19 mouse cellular contexts compared by ENCODE assay signal in the genomic region with DNA sequence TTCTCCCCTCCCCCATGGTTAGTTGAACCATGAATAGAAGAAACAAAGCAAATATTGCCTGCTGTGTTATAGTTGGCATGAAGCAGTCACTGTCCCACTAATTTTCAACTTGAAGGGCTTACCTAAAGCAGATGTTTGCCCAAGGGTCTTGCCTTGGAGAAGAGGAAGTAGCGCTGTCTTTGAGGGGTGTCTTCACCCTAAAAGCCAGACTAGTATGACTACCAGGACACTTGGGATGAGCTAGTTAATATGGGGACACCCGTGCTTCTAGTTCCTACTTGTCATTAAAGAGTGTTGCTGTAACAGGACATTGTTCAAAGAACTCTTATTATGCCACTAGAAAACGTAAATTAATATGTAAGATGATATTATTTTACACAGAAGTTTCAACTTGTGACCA. TPM values are rescaled to one million over a fixed set of nuclear protein-coding genes. Genes with fewer than 3 reads are reported as not detected.
DNase-seq lines count a peak whose midpoint lies in the region; ATAC-seq lines count a peak whose summit lies in the region.
"Had no signal": no experiment of that assay in that cellular context is flagged by ENCODE, and none has a peak within 500 bp of the region (broad histone marks: within the 10 kb centered on the region; RNA-seq: fewer than 3 reads in every experiment).

No protein-coding gene starts in this region.

- intact Hi-C loops in heart, postnatal 14 days (cut with DNase I), result loop anchor here (5.0 to 10.0 kb wide), 2 partner anchors 65 to 208 kb away; partner anchors contain the start of gene Ints6

- no peak overlapping the region for H3K27ac ChIP-seq in liver, embryonic 13.5 days
- H3K27ac ChIP-seq in liver, embryonic 11.5 days (ENCODE audit: low read depth, low read length), result no peak overlapping the region
- H3K27ac ChIP-seq in forebrain, embryonic 16.5 days (ENCODE audit: low read length), result no peak overlapping the region
- H3K27ac ChIP-seq in midbrain, embryonic 15.5 days, result no peak overlapping the region
- H3K27ac ChIP-seq: heart, embryonic 10.5 days had no signal

- ATAC-seq in liver, embryonic 13.5 days (ENCODE audit: low read depth), result no peak
- no peak for ATAC-seq in liver, embryonic 11.5 days (replicated peaks; ENCODE audit: low FRiP score)
- ATAC-seq in forebrain, embryonic 16.5 days, result no peak
- ATAC-seq in midbrain, embryonic 15.5 days (replicated peaks), result no peak

- 60% methylated on average over 3 of the region's 3 CpGs for WGBS in liver, embryonic 13.5 days (ENCODE audit: insufficient replicate concordance)
- 79% methylated on average over 3 of the region's 3 CpGs for WGBS in liver, embryonic 11.5 days
- 82% methylated on average over 3 of the region's 3 CpGs for WGBS in forebrain, embryonic 16.5 days
- 89% methylated on average over 3 of the region's 3 CpGs for WGBS in midbrain, embryonic 15.5 days

- peaks cover 39% of the 10 kb centered on the region for H3K27me3 ChIP-seq in liver, embryonic 13.5 days
- H3K27me3 ChIP-seq in liver, embryonic 11.5 days (replicated peaks; ENCODE audit: control insufficient read depth, insufficient read depth, low read length), result peaks cover 33% of the 10 kb centered on the region
- H3K27me3 ChIP-seq in forebrain, embryonic 16.5 days (replicated peaks; ENCODE audit: control insufficient read depth, insufficient read depth, low read length), result no peaks in the 10 kb centered on the region
- H3K27me3 ChIP-seq in midbrain, embryonic 15.5 days (replicated peaks), result no peaks in the 10 kb centered on the region

- H3K4me1 ChIP-seq in liver, embryonic 13.5 days (replicated peaks), result peaks cover 22% of the 10 kb centered on the region
- H3K4me1 ChIP-seq in liver, embryonic 11.5 days (replicated peaks; ENCODE audit: control insufficient read depth, insufficient read depth, low read length), result 0 out of 2 replicates have a peak, but pooled peaks cover 6% of the 10 kb centered on the region
- H3K4me1 ChIP-seq in forebrain, embryonic 16.5 days (replicated peaks; ENCODE audit: control insufficient read depth, insufficient read depth, low read length), result peaks cover 34% of the 10 kb centered on the region
- H3K4me1 ChIP-seq in midbrain, embryonic 15.5 days, result peaks cover 39% of the 10 kb centered on the region

- H3K9me3 ChIP-seq in liver, embryonic 13.5 days (replicated peaks), result no peaks in the 10 kb centered on the region
- no peaks in the 10 kb centered on the region for H3K9me3 ChIP-seq in liver, embryonic 11.5 days (ENCODE audit: control insufficient read depth, low read length)
- no peaks in the 10 kb centered on the region for H3K9me3 ChIP-seq in forebrain, embryonic 16.5 days (ENCODE audit: control insufficient read depth, low read length)
- H3K9me3 ChIP-seq in midbrain, embryonic 15.5 days, result no peaks in the 10 kb centered on the region
- H3K9me3 ChIP-seq: heart, embryonic 10.5 days had no signal

- peak overlapping the region; percentile 65 for H3K4me3 ChIP-seq in liver, embryonic 13.5 days (replicated peaks)
- H3K4me3 ChIP-seq in liver, embryonic 11.5 days (ENCODE audit: low read depth, low read length), result no peak overlapping the region
- H3K4me3 ChIP-seq in forebrain, embryonic 16.5 days (replicated peaks; ENCODE audit: low read length), result peak overlapping the region; percentile 74
- H3K4me3 ChIP-seq in midbrain, embryonic 15.5 days, result peak overlapping the region; percentile 83
- H3K4me3 ChIP-seq: megakaryocyte, embryonic 14.5 days had no signal

- H3K36me3 ChIP-seq in liver, embryonic 13.5 days, result no peaks in the 10 kb centered on the region
- no peaks in the 10 kb centered on the region for H3K36me3 ChIP-seq in liver, embryonic 11.5 days (ENCODE audit: control insufficient read depth, insufficient read depth, low read length)
- H3K36me3 ChIP-seq in forebrain, embryonic 16.5 days (ENCODE audit: control insufficient read depth, insufficient read depth), result no peaks in the 10 kb centered on the region
- H3K36me3 ChIP-seq in midbrain, embryonic 15.5 days (replicated peaks), result no peaks in the 10 kb centered on the region
- H3K36me3 ChIP-seq: heart, embryonic 10.5 days had no signal

- DNase-seq in heart, adult 11 months, result peak; percentile 80
- DNase-seq in heart, postnatal 14 days, result no peak
- no peak for DNase-seq in liver, embryonic 13.5 days
- no peak for DNase-seq in liver, embryonic 11.5 days (ENCODE audit: low spot score)
- no peak for DNase-seq in ovary, adult 18-20 months (ENCODE audit: low spot score)
- DNase-seq in gastrocnemius, postnatal 4 days (ENCODE audit: low spot score in 2 of 2), result no peak
- DNase-seq: adrenal gland, postnatal 14 days; cerebellum, postnatal 14 days; kidney, postnatal 14 days; right cerebral cortex, postnatal 25 days; thymus, postnatal 14 days had no signal

- H3K9ac ChIP-seq in liver, embryonic 13.5 days, result no peak overlapping the region
- no peak overlapping the region for H3K9ac ChIP-seq in liver, embryonic 11.5 days (ENCODE audit: low read depth, low read length)
- H3K9ac ChIP-seq in forebrain, embryonic 16.5 days (replicated peaks; ENCODE audit: low read depth, low read length), result no peak overlapping the region
- H3K9ac ChIP-seq in midbrain, embryonic 15.5 days, result no peak overlapping the region

- peak overlapping the region; percentile 82; the same call in 1 of the 2 replicates for H3K4me2 ChIP-seq in liver, embryonic 13.5 days
- H3K4me2 ChIP-seq in liver, embryonic 11.5 days, result no peak overlapping the region
- H3K4me2 ChIP-seq in forebrain, embryonic 16.5 days (ENCODE audit: low read length), result peak overlapping the region; percentile 73
- H3K4me2 ChIP-seq in midbrain, embryonic 15.5 days, result peak overlapping the region; percentile 90

RNA-seq across cellular contexts. Expression of gene Fam124a, which starts 1.6 kb away (rescaled TPM):
- total RNA-seq in heart, postnatal 14 days (2021), result 1 to 10 TPM; 3.6 to 4.3 TPM
- 3.4 TPM in 2 replicates for polyA plus RNA-seq in liver, embryonic 13.5 days (2015; fragmentation: Nextera tagmentation; extraction: Ambion mirVana)
- polyA plus RNA-seq in liver, embryonic 11.5 days (2014; fragmentation: Nextera tagmentation; extraction: Ambion mirVana), result 2.6 and 2.9 TPM in 2 replicates
- polyA plus RNA-seq in forebrain, embryonic 16.5 days (2015; fragmentation: Nextera tagmentation; extraction: Ambion mirVana), result 46.2 and 47.6 TPM in 2 replicates
- polyA plus RNA-seq in midbrain, embryonic 15.5 days (2015; fragmentation: Nextera tagmentation; extraction: Ambion mirVana), result 49.0 and 50.7 TPM in 2 replicates
- total RNA-seq in gastrocnemius, postnatal 4 days (2021), result 1 to 10 TPM; 4.1 to 4.3 TPM
- total RNA-seq: neutrophil, adult 5-6 weeks had no signal

RNA-seq across cellular contexts. Expression of gene Gm4131, which starts 9.6 kb away (rescaled TPM):
- total RNA-seq in heart, postnatal 14 days (2021), result not detected
- not detected in 2 replicates for polyA plus RNA-seq in liver, embryonic 13.5 days (2015; fragmentation: Nextera tagmentation; extraction: Ambion mirVana)
- polyA plus RNA-seq in liver, embryonic 11.5 days (2014; fragmentation: Nextera tagmentation; extraction: Ambion mirVana), result not detected in 2 replicates
- 0.21 and 0.49 TPM in 2 replicates for polyA plus RNA-seq in forebrain, embryonic 16.5 days (2015; fragmentation: Nextera tagmentation; extraction: Ambion mirVana)
- polyA plus RNA-seq in midbrain, embryonic 15.5 days (2015; fragmentation: Nextera tagmentation; extraction: Ambion mirVana), result 0.30 TPM in 1 of 2 replicates, not detected in the other
- not detected for total RNA-seq in gastrocnemius, postnatal 4 days (2021)
- total RNA-seq: adrenal gland, postnatal 14 days; ES-E14; left cerebral cortex, adult 18-20 months; neutrophil, adult 5-6 weeks had no signal
- polyA plus RNA-seq: heart, embryonic 10.5 days; limb, embryonic 14.5 days had no signal

Comparison
In these comparisons a context has a peak if more than half of its experiments do, and no peak if none do; other contexts are left out.
1. RNA of gene Fam124a, which starts 1.6 kb away (polyA plus RNA-seq): 49.0 to 50.7 TPM in midbrain, embryonic 15.5 days and 46.2 to 47.6 TPM in forebrain, embryonic 16.5 days; 3.4 TPM in liver, embryonic 13.5 days and 2.6 to 2.9 TPM in liver, embryonic 11.5 days; every median in the first group is over 10 times any median in the second.